Mouse (Mus musculus) forebrain, embryonic 13.5 days (tissue): ENCODE measurements around the gene Tbc1d10b. TPM values are rescaled to one million over a fixed set of nuclear protein-coding genes. Genes with fewer than 3 reads are reported as not detected.

Experiments used
- ATAC-seq: fragments of 200-750 bp; cut with Nextera tagmentation; 2 replicates; pipeline ENCODE4 v1.8.0; 2017
- H3K27ac ChIP-seq: fragments of 300-500 bp; sonication (generic); 2 replicates; pipeline ENCODE4 v1.5.1; 2015; ENCODE audit warnings: inconsistent platforms, mild to moderate bottlenecking, moderate library complexity
- H3K27me3 ChIP-seq: fragments of 300-500 bp; sonication (generic); 2 replicates; pipeline ENCODE4 v1.6.1; 2015; ENCODE audit warnings: mild to moderate bottlenecking, inconsistent platforms
- H3K36me3 ChIP-seq: fragments of 300-500 bp; sonication (generic); 2 replicates; pipeline ENCODE4 v1.6.1; 2015; ENCODE audit warnings: mild to moderate bottlenecking, inconsistent platforms; ENCODE audit not compliant: poor library complexity, severe bottlenecking
- H3K4me1 ChIP-seq: fragments of 300-500 bp; sonication (generic); 2 replicates; pipeline ENCODE4 v1.6.1; 2015; ENCODE audit warnings: inconsistent platforms
- H3K4me2 ChIP-seq: fragments of 300-500 bp; sonication (generic); 2 replicates; pipeline ENCODE4 v1.6.1; 2015; ENCODE audit warnings: inconsistent platforms, mild to moderate bottlenecking, moderate library complexity
- H3K4me3 ChIP-seq: fragments of 300-500 bp; sonication (generic); 2 replicates; pipeline ENCODE4 v1.5.1; 2015; ENCODE audit warnings: mild to moderate bottlenecking, inconsistent platforms
- H3K9ac ChIP-seq: fragments of 300-500 bp; sonication (generic); 2 replicates; pipeline ENCODE4 v1.6.1; 2015; ENCODE audit warnings: mild to moderate bottlenecking, inconsistent platforms
- H3K9me3 ChIP-seq: fragments of 300-500 bp; sonication (generic); replicated peaks from 2 replicates; pipeline ENCODE4 v1.6.1; 2016; ENCODE audit warnings: inconsistent platforms
- WGBS: fragments of 180-500 bp; shearing (Covaris S2); methylation state at CpG from one replicate; pipeline ENCODE4 v1.1.7; 2015; 5-methylcytosine and 5-hydroxymethylcytosine counted together
- polyA plus RNA-seq: library from polyadenylated mRNA; unstranded; fragments of >200 nt; fragmentation: Nextera tagmentation; extraction: Ambion mirVana; gene quantifications from 2 replicates; pipeline ENCODE4 v1.2.1, GENCODE M21; 2015

The Tbc1d10b gene
- polyA plus RNA-seq, 1 experiment from 2014 or later: 24.9 TPM

DNA sequence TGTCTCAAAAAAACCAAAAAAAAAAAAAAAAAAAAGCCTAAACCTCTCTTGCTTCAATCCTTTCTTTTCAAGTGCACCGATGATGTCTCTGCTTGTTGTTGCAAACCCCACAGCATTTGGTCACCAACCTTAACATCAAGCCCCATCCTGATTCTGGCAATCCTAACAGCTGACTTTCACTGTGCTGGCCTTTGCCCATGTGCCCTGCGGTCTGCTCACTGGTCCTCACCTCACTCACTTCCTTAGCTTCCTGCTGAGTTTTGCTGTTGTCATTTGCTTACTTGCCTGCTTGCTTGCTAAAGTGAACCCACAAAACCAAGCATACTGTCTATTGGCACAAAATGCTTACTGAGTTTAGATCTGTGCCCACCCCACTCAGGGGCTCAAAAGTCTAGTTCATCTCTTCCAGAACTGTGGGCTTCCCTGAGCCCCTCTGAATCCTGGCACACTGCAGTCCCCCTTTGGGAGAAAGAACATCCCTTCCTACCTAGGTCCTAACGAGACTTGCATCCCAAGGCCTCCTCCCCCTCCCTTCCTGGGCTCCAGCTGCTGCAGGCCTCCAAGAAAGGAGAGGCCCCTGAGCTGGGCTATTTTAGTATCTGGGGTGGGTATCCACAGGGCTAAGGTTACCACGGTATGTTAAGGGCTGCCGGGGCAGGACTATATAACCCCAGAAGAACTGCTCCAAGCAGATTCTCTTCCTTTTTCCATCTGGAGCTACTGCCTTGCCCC lies 2.9 kb upstream of the Tbc1d10b start:
- H3K4me3 ChIP-seq: no peak overlapping the region
- H3K9me3 ChIP-seq: no peaks in the 10 kb centered on the region
- no peak overlapping the region for H3K9ac ChIP-seq
- WGBS: 73% methylated on average over 5 of the region's 5 CpGs
- peaks cover 9% of the 10 kb centered on the region for H3K27me3 ChIP-seq
- H3K27ac ChIP-seq: no peak overlapping the region
- H3K36me3 ChIP-seq: no peaks in the 10 kb centered on the region
- H3K4me1 ChIP-seq: peaks cover 30% of the 10 kb centered on the region
- no peak for ATAC-seq
- no peak overlapping the region for H3K4me2 ChIP-seq

GRCm38 (mm10) chr7:127210266-127210665 lies 2.0 kb upstream of the Tbc1d10b start:
- Histone ChIP-seq H3K4me1 (peaks cover 35% of the 10 kb centered on the region), H3K9ac (no peak overlapping the region), H3K27me3 (peaks cover 9% of the 10 kb centered on the region), H3K36me3 (no peaks in the 10 kb centered on the region; the same call in 1 of the 2 replicates), H3K4me2 (no peak overlapping the region), H3K9me3 (no peaks in the 10 kb centered on the region), H3K27ac (no peak overlapping the region), H3K4me3 (no peak overlapping the region)
- ATAC-seq: no peak
- 93% methylated on average over 4 of the region's 4 CpGs for WGBS

DNA sequence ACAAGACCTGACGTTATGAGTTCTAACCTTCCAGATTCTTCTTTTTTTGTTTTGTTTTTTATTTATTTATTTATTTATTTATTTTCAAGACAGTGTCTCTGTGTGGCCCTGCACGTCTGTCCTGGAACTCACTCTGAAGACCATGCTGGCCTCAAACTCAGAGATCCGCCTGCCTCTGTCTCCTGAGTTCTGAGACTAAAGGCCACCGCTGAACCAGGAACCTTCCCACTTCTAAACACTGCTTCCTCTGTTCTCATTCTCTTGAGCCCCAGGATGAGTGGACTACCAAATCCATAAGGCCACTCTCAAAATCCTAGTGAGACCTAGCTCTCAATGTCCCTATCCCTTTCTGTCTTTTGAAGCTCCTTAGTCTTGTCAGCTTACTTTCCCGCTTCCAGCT lies 1.6 kb upstream of the Tbc1d10b start:
- ATAC-seq: no peak
- peaks cover 7% of the 10 kb centered on the region for H3K27me3 ChIP-seq
- H3K4me3 ChIP-seq: peak overlapping the region; percentile 96; the same call in 1 of the 2 replicates
- peak overlapping the region; percentile 71 for H3K4me2 ChIP-seq
- no peak overlapping the region for H3K27ac ChIP-seq
- H3K36me3 ChIP-seq: no peaks in the 10 kb centered on the region; the same call in 1 of the 2 replicates
- H3K9me3 ChIP-seq: no peaks in the 10 kb centered on the region
- WGBS: 83% methylated on average over 5 of the region's 5 CpGs
- peaks cover 35% of the 10 kb centered on the region for H3K4me1 ChIP-seq
- H3K9ac ChIP-seq: no peak overlapping the region; the same call in 1 of the 2 replicates

DNA sequence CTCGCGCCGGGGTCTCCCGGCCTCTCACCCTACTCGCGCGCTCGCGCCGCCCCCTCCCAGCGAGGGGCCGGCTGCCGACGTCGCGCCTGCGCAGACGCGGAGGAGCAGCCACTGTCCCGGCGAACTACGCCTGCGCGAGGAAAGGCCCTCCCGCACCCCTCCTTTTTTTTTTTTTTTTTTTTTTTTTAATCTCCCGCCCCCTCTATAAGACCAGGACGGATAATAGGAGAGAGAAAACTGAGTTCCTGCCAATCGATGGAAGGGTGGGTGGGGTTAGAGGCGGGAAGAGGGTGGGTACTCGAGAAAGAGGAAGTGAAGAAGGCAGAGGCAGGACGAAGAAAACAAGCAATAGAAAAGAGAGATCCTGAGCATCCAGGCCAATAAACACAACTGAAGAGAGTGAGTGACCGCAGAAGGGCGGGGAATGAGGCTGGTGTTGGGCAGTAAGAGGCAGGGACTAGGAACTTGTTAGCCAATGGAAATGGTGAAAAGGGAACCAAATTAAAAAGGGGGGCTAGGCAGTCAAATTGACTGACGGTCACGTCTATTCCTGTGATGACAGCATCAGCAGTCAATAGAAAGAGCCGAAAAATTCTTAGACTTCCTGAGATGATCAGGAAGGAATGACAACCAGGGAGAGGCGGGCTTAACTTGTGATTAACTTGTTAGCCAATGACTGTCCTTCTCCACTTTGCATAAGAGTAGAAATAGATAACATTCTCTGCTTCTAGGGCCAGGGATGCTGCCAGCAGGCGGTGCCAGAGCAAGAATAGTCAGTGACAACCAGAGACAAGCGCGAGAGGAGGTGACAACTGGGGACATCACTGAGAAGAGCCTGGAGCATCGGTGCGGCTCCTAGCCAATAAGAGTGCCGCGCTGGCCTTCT lies 528 bp upstream of the Tbc1d10b start, which contains the start of gene Mylpf:
Gene Mylpf, plus strand, starts transcription at position 338 of the 886 bp plus-strand sequence.
- H3K9ac ChIP-seq: peak within 1 kb of the TSS; percentile 98
- peaks cover 1% of the 10 kb centered on the region; the same call in 1 of the 2 replicates for H3K27me3 ChIP-seq
- peak within 1 kb of the TSS; percentile 82 for H3K27ac ChIP-seq
- peaks cover 3% of the 10 kb centered on the region for H3K36me3 ChIP-seq
- ATAC-seq: peak; percentile 96
- peaks cover 41% of the 10 kb centered on the region for H3K4me1 ChIP-seq
- WGBS: under 1% methylated on average over 34 of the region's 44 CpGs
- peak within 1 kb of the TSS; percentile 96 for H3K4me3 ChIP-seq
- no peaks in the 10 kb centered on the region for H3K9me3 ChIP-seq
- peak within 1 kb of the TSS; percentile 100 for H3K4me2 ChIP-seq

DNA sequence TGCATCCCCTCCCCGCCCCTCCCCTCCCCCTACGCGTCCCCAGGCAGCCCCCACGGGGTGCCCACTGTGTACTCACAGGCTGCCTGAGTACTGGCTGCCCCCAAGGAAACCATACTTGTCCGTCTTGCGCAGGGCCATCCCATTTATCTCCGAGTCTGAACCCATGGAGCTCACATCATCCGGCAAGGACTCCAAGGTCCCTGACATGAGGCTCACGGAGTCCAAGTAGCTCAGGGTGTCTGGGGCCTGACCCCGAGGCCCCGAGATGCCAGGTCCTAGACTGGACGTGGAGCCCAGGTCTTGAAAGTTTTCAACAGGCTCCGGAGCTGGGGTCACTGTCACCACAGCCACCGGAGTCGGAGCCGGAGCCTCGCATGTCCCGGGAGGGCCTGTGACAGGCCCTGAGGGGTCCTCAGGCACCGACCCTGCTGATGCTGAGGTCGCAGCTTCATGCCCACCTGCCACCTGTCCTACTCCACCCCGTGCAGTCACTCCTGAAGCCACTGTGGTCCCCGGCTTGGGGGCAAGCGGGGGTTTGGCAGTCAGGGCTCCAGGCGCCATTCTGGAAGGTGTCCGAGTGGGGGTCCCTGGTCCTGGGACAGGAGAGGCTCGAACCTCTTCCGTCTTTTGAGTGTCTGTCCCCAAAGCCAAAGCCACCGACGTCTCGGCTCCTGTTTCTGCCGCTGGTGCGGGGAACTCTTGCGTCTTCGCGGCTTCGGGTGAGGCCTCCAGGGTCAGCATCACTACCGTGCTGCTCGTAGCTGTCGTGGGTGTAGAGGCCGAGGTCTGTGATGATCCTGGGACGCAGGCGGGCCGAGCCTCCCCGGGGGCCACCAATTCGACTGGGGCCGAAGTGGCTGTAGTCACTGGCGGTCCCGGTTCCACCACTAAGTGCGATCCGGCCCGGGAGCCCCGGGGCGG lies 634 bp downstream of the Tbc1d10b start:
- Histone ChIP-seq H3K4me3 (peak overlapping the region; percentile 96), H3K27me3 (no peaks in the 10 kb centered on the region), H3K36me3 (peaks cover 14% of the 10 kb centered on the region), H3K4me2 (peak overlapping the region; percentile 100), H3K9me3 (no peaks in the 10 kb centered on the region), H3K4me1 (peaks cover 43% of the 10 kb centered on the region), H3K27ac (peak overlapping the region; percentile 82), H3K9ac (peak overlapping the region; percentile 98)
- WGBS: under 1% methylated on average over 53 of the region's 53 CpGs
- no peak for ATAC-seq

DNA sequence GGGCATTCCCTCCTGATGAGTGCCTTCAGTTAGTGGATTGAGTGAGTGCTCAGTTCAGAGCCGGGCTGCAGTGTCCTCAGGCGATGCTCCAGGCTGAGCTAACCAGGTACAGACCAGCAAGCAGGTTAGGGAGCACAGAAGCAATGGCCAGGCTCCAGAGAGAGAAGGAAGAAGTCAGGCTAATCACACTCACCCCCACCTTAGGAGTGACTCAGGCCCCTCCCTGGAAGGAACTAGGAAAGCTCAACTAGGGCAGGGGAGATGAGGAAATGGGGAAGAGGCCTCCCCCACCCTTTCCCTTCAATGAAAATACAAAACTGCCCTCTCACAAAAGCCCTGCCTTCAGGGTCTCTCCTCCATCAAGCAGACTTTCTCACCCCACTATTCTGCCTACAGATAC lies 1.7 kb downstream of the Tbc1d10b start:
- peak overlapping the region; percentile 96 for H3K4me3 ChIP-seq

GRCm38 (mm10) chr7:127196484-127196883 lies 11.8 kb downstream of the Tbc1d10b start:
- Histone ChIP-seq H3K27ac (peak overlapping the region; percentile 84), H3K27me3 (no peaks in the 10 kb centered on the region), H3K4me3 (peak overlapping the region; percentile 87), H3K4me2 (peak overlapping the region; percentile 78), H3K9me3 (no peaks in the 10 kb centered on the region), H3K4me1 (peaks cover 29% of the 10 kb centered on the region), H3K9ac (peak overlapping the region; percentile 83), H3K36me3 (peaks cover 82% of the 10 kb centered on the region)
- no peak for ATAC-seq
- WGBS: 59% methylated on average over 11 of the region's 11 CpGs

More for the DNA sequence above, 1.7 kb downstream of the Tbc1d10b start:
- H3K27me3 ChIP-seq: no peaks in the 10 kb centered on the region
- peaks cover 24% of the 10 kb centered on the region for H3K36me3 ChIP-seq
- H3K9me3 ChIP-seq: no peaks in the 10 kb centered on the region
- WGBS: 59% methylated on average over 2 of the region's 2 CpGs
- ATAC-seq: no peak
- H3K4me2 ChIP-seq: peak overlapping the region; percentile 100
- no peak overlapping the region for H3K27ac ChIP-seq
- peak overlapping the region; percentile 98 for H3K9ac ChIP-seq
- peaks cover 43% of the 10 kb centered on the region for H3K4me1 ChIP-seq

DNA sequence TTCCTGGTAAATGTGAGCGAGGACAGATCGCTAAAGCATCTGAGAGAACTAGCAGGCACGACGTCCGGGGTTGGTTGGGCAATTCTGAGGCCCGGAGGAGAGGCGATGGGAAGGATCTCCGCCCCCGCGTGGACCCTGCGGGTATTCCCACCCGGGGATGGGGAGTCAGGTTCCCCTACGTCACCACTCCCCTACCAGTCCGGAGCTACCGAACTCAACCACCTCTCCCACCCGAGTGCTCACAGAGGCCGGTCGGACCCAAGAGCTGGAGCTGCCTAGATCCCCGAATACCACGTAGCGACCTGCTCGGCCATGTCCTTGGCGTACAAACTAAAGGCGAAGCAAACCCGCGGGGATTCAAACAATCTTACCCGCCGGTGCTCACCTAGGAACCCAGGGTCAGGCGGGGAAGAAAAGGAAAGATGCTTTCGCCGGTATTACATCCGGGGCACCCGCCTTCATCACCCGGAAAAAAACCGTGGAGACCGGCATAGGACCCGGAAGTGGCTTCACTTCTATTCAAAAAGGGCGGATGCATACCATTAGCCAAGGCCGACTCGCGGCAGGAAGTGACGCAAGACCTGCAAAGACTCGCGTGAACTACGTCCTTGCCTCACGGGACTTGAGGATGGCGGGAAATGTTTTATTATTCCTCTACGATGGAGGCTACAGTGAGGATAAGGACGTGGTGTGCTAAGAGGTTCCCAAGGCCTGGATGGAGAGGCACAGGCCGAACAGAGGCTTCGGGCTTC lies 12.5 kb downstream of the Tbc1d10b start, which contains the start of gene Cd2bp2:
Gene Cd2bp2, minus strand, starts transcription at position 507 of the 752 bp plus-strand sequence.
- H3K9ac ChIP-seq: peak within 1 kb of the TSS; percentile 86
- H3K4me1 ChIP-seq: peaks cover 29% of the 10 kb centered on the region
- H3K4me2 ChIP-seq: peak within 1 kb of the TSS; percentile 91
- under 1% methylated on average over 51 of the region's 51 CpGs for WGBS
- peaks cover 82% of the 10 kb centered on the region for H3K36me3 ChIP-seq
- ATAC-seq: peak; percentile 98
- peak within 1 kb of the TSS; percentile 89 for H3K27ac ChIP-seq
- H3K4me3 ChIP-seq: peak within 1 kb of the TSS; percentile 87
- no peaks in the 10 kb centered on the region for H3K27me3 ChIP-seq
- no peaks in the 10 kb centered on the region for H3K9me3 ChIP-seq

DNA sequence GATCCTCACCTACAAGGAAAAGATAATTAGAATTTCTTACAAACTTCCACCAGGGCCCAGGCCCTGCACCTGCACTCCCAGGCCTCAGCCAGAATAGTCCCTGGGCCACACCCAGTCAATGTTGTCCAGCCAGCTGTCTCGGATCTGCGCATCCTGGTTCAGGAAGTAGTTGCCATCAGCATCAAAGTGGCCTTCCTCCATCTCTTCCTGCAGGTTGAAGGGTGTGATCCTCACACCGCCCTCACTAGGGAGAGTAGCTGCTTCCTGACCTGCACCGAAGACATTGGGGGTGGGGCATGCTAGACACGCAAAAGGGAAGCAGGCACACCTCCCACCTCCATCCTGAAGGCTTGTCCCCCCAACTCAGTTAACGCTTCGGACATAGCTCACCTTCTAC lies 13.6 kb downstream of the Tbc1d10b start:
- no peak for ATAC-seq
- Histone ChIP-seq H3K9me3 (no peaks in the 10 kb centered on the region), H3K27me3 (no peaks in the 10 kb centered on the region), H3K9ac (peak overlapping the region; percentile 86), H3K27ac (0 out of 2 replicates have a peak overlapping the region, but pooled peaks have one; percentile 89), H3K4me2 (peak overlapping the region; percentile 91), H3K4me1 (peaks cover 29% of the 10 kb centered on the region), H3K36me3 (peaks cover 73% of the 10 kb centered on the region), H3K4me3 (peak overlapping the region; percentile 87)
- 84% methylated on average over 7 of the region's 7 CpGs for WGBS

- Histone ChIP-seq H3K27me3 (no peaks in the 10 kb centered on the region), H3K4me2 (peak overlapping the region; percentile 91), H3K9me3 (no peaks in the 10 kb centered on the region), H3K36me3 (peaks cover 68% of the 10 kb centered on the region), H3K4me3 (peak overlapping the region; percentile 87), H3K27ac (no peak overlapping the region), H3K4me1 (peaks cover 29% of the 10 kb centered on the region), H3K9ac (peak overlapping the region; percentile 86; the same call in 1 of the 2 replicates)
- ATAC-seq: no peak
- WGBS: 96% methylated on average over 17 of the region's 17 CpGs
Observed at GRCm38 (mm10) chr7:127194011-127194632, 14.1 kb downstream of the Tbc1d10b start.
